Mouse (Mus musculus) liver, embryonic 15.5 days (tissue): Measurements from ENCODE around the gene Hspb6. TPM values are rescaled to one million over a fixed set of nuclear protein-coding genes. Genes with fewer than 3 reads are reported as not detected.
A peak's percentile ranks its signal among the peaks of the same experiment; 100 is the strongest.

ENCODE experiments used
- ATAC-seq: fragments of 200-750 bp; cut with Nextera tagmentation; 2 replicates; pipeline ENCODE4 v1.8.0; 2017; ENCODE audit warnings: moderate number of reproducible peaks, mild to moderate bottlenecking, moderate library complexity; ENCODE audit not compliant: insufficient read depth
- H3K27ac ChIP-seq: fragments of 300-500 bp; sonication (generic); replicated peaks from 2 replicates; pipeline ENCODE4 v1.5.1; 2015; ENCODE audit warnings: mild to moderate bottlenecking, inconsistent platforms
- H3K27me3 ChIP-seq: fragments of 300-500 bp; sonication (generic); 2 replicates; pipeline ENCODE4 v1.6.1; 2015; ENCODE audit warnings: mild to moderate bottlenecking, inconsistent platforms
- H3K36me3 ChIP-seq: fragments of 300-500 bp; sonication (generic); replicated peaks from 2 replicates; pipeline ENCODE4 v1.6.1; 2015; ENCODE audit warnings: moderate library complexity, mild to moderate bottlenecking, inconsistent platforms
- H3K4me1 ChIP-seq: fragments of 300-500 bp; sonication (generic); replicated peaks from 2 replicates; pipeline ENCODE4 v1.6.1; 2015; ENCODE audit warnings: inconsistent platforms
- H3K4me2 ChIP-seq: fragments of 300-500 bp; sonication (generic); 2 replicates; pipeline ENCODE4 v1.6.1; 2015; ENCODE audit warnings: moderate library complexity, mild to moderate bottlenecking, inconsistent platforms
- H3K4me3 ChIP-seq: fragments of 300-500 bp; sonication (generic); replicated peaks from 2 replicates; pipeline ENCODE4 v1.5.1; 2015; ENCODE audit warnings: mild to moderate bottlenecking, inconsistent platforms
- H3K9ac ChIP-seq: fragments of 300-500 bp; sonication (generic); 2 replicates; pipeline ENCODE4 v1.6.1; 2015; ENCODE audit warnings: moderate library complexity, mild to moderate bottlenecking, inconsistent platforms
- H3K9me3 ChIP-seq: fragments of 300-500 bp; sonication (generic); replicated peaks from 2 replicates; pipeline ENCODE4 v1.6.1; 2016; ENCODE audit warnings: inconsistent platforms
- WGBS: fragments of 180-500 bp; shearing (Covaris S2); methylation state at CpG from one replicate; pipeline ENCODE4 v1.1.7; 2015; ENCODE audit warnings: mixed read lengths; ENCODE audit not compliant: insufficient replicate concordance; 5-methylcytosine and 5-hydroxymethylcytosine counted together
- polyA plus RNA-seq: library from polyadenylated mRNA; unstranded; fragments of >200 nt; fragmentation: Nextera tagmentation; extraction: Ambion mirVana; gene quantifications from 2 replicates; pipeline ENCODE4 v1.2.1, GENCODE M21; 2015

Gene Hspb6
- polyA plus RNA-seq, 1 experiment from 2014 or later, result 5.3 TPM

DNA sequence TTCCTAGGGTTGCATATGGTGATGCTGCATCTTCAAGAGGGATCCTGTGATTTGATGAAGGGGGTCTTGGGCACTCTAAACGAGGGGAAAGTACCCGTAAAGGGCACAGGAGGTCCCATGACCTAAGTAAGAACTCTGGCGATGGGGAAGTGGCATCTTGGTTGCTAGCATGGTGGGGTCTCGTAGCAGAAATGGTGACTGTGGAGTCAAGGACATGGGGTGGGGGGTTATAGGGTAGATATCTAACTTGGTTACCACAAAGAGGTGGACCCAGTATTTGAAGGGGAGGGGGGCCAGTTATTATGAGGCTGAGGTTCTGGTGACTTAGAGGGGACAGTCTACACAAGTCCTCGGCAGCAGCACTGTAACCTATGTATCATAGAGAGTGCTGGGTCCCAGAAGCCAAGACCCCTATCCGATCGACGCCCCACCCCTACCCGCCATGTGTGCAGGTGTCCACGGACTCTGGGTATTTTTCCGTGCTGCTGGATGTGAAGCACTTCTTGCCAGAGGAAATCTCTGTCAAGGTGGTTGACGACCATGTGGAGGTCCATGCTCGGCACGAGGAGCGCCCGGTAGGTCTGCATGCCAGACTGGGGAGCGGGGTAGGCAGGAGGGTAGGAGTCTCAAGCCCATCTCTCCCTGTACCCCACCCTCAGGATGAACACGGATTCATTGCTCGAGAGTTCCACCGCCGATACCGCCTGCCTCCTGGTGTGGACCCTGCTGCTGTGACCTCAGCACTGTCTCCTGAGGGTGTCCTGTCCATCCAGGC, 2.0 kb downstream of the Hspb6 start:
- peak overlapping the region; percentile 97 for H3K4me2 ChIP-seq
- H3K4me3 ChIP-seq, result peak overlapping the region; percentile 72
- no peaks in the 10 kb centered on the region for H3K27me3 ChIP-seq
- no peaks in the 10 kb centered on the region for H3K9me3 ChIP-seq
- H3K36me3 ChIP-seq, result peaks cover 43% of the 10 kb centered on the region
- H3K9ac ChIP-seq, result peak overlapping the region; percentile 91; the same call in 1 of the 2 replicates
- 80% methylated on average over 22 of the region's 22 CpGs for WGBS
- peak overlapping the region; percentile 95; the same call in 1 of the 2 replicates for H3K27ac ChIP-seq
- ATAC-seq, result no peak
- H3K4me1 ChIP-seq, result peaks cover 48% of the 10 kb centered on the region

DNA sequence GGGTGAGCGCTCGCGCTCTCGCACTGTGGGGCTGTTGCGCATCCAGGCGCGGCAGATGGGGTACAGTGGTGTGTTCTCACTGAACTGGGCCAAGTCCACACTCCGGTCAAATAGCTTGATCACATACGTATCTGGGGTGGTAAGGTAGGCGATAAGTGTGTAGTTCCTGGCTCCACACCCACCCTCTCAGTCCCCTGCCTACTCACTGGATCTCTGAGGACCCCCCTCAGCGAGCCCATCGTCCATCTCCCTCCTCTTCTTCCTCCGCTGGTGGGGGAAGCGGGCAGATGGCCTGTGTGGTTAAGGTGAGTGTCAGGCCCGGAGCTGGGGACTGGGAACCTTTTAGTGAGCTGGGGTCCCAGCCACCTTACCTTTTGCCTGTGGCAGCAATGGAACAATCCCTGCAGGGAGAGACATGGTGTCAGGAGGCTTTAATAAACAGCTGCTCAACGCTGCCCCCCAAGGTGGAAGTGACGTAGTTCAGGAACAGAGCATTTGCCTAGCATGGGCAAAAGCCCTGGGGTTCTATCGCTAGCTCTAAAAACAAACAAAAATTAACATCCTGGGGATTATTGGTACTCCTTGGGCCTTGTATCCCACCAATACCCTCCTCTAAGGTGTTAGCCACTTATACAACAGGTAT, 5.0 kb downstream of the Hspb6 start:
- Histone ChIP-seq H3K4me3 (no peak overlapping the region), H3K27me3 (no peaks in the 10 kb centered on the region), H3K27ac (no peak overlapping the region), H3K9me3 (no peaks in the 10 kb centered on the region), H3K9ac (no peak overlapping the region), H3K4me2 (no peak overlapping the region), H3K36me3 (peaks cover 42% of the 10 kb centered on the region), H3K4me1 (peaks cover 58% of the 10 kb centered on the region)
- no peak for ATAC-seq
- WGBS, result 88% methylated on average over 18 of the region's 18 CpGs

DNA sequence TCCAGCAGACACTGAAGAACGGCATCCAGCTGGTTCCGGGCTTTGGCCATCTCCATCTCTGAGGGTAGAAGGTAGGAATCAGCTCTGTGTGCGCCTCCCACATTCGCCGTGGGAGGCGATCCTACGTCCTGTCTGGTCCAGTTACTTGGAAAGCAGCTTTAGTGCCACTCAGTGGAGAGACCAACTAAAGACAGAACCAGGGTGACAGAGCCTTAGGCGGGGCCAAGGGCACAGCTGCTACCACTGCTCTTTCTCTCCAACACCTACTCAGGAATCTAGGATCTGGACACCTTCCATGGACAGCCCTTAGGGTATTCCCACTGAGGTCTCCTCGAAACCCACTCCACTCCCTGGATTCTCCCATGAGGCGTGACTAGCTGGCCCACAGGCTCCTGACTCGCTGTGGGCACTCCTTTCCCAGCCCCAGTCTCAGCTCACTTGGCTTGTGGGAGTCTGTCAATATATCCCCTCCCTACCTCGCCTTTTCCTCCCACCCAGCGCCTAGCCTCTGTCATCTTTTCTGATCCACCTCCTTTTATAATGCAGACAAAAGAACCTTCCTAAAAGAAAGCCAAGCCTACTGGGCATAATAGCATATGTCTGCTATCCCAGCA, 6.0 kb downstream of the Hspb6 start:
- Histone ChIP-seq H3K9me3 (no peaks in the 10 kb centered on the region), H3K9ac (peak overlapping the region; percentile 74), H3K4me2 (peak overlapping the region; percentile 82), H3K4me3 (peak overlapping the region; percentile 75), H3K27me3 (no peaks in the 10 kb centered on the region), H3K27ac (peak overlapping the region; percentile 87), H3K4me1 (peaks cover 57% of the 10 kb centered on the region), H3K36me3 (peaks cover 42% of the 10 kb centered on the region)
- ATAC-seq, result no peak
- WGBS, result 83% methylated on average over 13 of the region's 13 CpGs

DNA sequence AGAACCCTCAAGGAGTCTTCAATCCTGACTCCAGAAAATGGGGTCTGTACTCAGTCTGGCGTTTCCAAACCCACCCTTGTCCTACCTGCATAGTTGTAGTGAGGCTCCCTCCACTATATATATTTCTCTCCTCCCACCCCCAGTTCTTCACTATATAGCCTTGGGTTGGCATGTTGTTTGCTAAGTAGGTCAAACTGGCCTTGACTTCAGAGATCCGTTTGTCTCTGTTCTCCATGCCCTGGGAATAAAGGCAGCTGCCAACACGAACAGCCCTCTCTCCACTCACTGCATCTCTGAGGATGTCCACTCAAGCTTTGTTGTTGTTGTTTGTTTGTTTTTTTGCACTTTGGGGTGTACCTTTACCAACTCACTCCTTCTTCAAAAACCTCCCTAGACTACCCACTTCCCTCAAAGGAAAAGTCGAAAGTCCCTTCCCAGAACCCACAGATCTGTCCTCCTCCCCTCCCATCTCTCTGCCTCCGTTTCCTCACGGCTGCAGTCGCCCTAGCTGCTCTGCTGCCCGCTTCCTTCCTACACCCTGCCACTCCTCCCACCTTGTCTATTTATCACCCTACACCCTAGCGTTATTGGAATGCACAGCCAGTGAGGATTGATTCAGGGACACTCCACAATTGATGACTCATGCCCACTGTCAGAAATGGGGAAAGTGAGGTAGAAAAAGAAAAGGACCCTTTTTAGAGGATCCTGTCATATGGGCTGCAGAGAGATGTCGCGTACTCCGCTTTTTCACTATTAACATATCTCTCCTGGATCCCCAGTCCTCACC, 6.9 kb downstream of the Hspb6 start:
- H3K36me3 ChIP-seq, result peaks cover 42% of the 10 kb centered on the region
- peak overlapping the region; percentile 87 for H3K27ac ChIP-seq
- H3K9ac ChIP-seq, result peak overlapping the region; percentile 74
- ATAC-seq, result peak; percentile 50
- no peaks in the 10 kb centered on the region for H3K27me3 ChIP-seq
- no peaks in the 10 kb centered on the region for H3K9me3 ChIP-seq
- 7% methylated on average over 12 of the region's 12 CpGs for WGBS
- H3K4me1 ChIP-seq, result peaks cover 52% of the 10 kb centered on the region
- H3K4me2 ChIP-seq, result peak overlapping the region; percentile 82
- peak overlapping the region; percentile 75 for H3K4me3 ChIP-seq

DNA sequence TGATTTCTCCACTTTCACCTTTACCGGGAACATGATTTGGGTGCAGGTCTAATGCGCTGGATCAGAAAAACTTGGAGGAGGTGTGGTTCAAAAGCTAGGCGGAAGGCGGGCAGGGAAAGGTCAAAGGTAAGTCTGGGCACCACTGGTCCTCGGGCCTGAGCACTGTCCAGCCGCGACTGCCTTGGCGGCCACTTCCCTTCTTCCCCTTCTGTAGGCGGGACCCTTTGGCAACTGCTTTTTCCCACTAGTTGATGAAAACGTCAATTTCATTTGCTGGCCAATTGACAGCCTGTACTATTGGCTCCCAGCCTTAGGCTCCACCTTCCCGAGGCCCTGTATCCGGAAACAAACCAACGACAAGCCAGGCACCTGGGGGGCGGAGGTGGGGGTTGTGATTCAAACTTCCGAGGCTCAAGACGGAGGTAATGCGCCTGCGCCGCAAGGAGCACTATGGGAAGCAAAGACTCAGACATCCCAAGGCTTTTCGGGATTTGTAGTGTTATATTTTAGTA, 7.5 kb downstream of the Hspb6 start, which contains the start of gene Lin37:
Gene Lin37, minus strand, starts transcription at position 396 of the 512 bp plus-strand sequence.
- WGBS, result under 1% methylated on average over 20 of the region's 20 CpGs
- H3K27me3 ChIP-seq, result no peaks in the 10 kb centered on the region

DNA sequence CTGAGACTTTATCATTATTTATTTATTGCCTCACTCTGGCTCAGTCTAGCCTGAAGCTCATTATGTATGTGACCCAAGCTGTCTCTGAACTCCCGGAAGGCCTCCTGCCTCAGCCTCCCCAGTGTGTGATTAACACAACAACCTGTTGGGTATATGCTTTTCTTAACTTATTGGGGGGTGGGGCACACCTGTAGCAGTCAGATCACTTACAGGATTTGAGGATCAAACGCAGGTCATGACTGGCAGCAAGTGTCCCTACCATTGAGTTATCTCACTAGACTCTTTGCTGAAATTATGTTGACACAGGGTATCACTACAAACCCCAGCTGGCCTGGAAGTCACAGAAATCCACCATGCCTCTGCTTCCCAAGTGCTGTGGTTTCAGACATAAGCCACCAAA, 8.3 kb downstream of the Hspb6 start:
- ATAC-seq, result no peak
- peak overlapping the region; percentile 87 for H3K27ac ChIP-seq
- H3K4me3 ChIP-seq, result peak overlapping the region; percentile 75; the same call in 1 of the 2 replicates

More for the DNA sequence above, 7.5 kb downstream of the Hspb6 start, which contains the start of gene Lin37:
- Histone ChIP-seq H3K27ac (peak within 1 kb of the TSS; percentile 87), H3K4me2 (peak within 1 kb of the TSS; percentile 82), H3K36me3 (peaks cover 37% of the 10 kb centered on the region), H3K9me3 (no peaks in the 10 kb centered on the region), H3K4me1 (peaks cover 53% of the 10 kb centered on the region), H3K9ac (peak within 1 kb of the TSS; percentile 74), H3K4me3 (peak within 1 kb of the TSS; percentile 75)
- peak; percentile 80 for ATAC-seq

DNA sequence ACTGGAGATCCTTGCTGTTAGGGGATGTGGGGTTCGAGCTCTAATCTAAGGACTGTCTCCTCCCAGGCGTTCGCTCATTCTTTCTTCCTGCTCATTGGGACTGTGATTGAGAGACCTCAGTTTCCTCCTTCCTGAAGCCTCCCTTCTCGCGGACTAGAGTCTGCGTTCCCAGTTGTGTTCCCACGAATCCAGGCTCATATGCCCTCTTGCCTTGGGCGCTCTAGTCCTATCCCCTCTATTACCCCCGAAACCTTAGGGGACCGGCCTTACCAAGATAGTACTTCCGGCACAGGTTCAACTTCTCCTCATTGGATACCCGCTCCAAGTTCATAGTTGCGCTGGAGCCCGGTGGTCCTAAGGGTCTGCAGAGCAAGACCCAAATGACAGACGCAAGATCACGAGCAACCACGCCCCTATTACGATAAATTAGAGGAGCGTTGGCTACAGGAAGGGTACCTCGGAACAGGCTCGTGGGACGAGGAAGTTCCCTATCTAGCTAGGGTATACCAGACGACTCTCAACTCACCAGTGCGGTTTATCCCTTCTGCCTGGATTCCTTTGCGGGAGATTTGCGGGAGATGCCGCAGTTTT, 10.6 kb downstream of the Hspb6 start:
- H3K27ac ChIP-seq, result peak overlapping the region; percentile 84
- H3K27me3 ChIP-seq, result no peaks in the 10 kb centered on the region
- peak overlapping the region; percentile 86 for H3K4me2 ChIP-seq
- peak overlapping the region; percentile 71 for H3K4me3 ChIP-seq
- H3K36me3 ChIP-seq, result peaks cover 31% of the 10 kb centered on the region
- H3K4me1 ChIP-seq, result peaks cover 44% of the 10 kb centered on the region
- no peak for ATAC-seq
- under 1% methylated on average over 27 of the region's 27 CpGs for WGBS
- H3K9ac ChIP-seq, result peak overlapping the region; percentile 70
- H3K9me3 ChIP-seq, result no peaks in the 10 kb centered on the region

More for the DNA sequence above, 8.3 kb downstream of the Hspb6 start:
- 77% methylated on average over 2 of the region's 2 CpGs for WGBS
- Histone ChIP-seq H3K4me2 (peak overlapping the region; percentile 82; the same call in 1 of the 2 replicates), H3K9ac (peak overlapping the region; percentile 74; the same call in 1 of the 2 replicates), H3K9me3 (no peaks in the 10 kb centered on the region), H3K4me1 (peaks cover 53% of the 10 kb centered on the region), H3K36me3 (peaks cover 36% of the 10 kb centered on the region), H3K27me3 (no peaks in the 10 kb centered on the region)

DNA sequence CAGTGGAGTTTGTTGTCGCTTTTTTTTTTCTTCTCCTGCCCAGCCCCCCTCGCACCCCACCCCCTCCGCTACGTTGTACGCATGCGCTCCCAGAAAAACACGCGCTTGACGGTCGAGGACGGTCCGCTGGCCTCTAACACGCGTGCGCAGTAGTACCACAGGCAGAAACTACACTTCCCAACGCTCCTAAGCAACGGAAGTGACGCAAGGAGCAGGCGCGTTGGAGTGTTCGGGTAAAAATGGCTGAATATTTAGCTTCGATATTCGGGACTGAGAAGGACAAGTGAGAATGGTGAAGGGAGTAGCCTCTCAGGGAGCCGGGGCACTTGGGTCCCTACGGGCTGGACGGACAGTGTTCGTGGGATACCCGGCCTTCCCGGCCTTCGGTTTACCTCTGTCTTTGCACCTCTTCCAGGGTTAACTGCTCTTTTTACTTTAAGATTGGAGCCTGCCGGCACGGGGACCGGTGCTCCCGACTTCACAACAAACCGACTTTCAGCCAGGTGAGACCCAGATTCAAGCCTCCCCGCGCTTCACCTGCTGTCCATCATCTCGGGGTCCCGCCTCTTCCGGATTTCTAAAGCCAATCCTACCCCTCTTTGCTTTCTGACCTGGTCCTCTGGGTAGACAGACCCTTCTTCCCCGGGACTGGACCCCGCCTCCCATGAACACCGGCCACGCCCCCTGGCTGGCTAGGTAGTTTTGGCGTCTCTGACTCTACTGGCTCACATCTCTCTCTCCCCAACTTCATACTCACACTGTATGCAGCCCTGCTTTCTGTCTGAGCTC, 11.3 kb downstream of the Hspb6 start, which contains the start of the genes U2af1l4, Gm49396 and Psenen:
Gene U2af1l4, plus strand, starts transcription at position 185 of the 789 bp plus-strand sequence.
Gene Gm49396, plus strand, starts transcription at position 228 of the 789 bp plus-strand sequence.
Gene Psenen, minus strand, starts transcription at position 511 of the 789 bp plus-strand sequence.
- Histone ChIP-seq H3K9ac (peak within 1 kb of the TSS; percentile 70), H3K36me3 (peaks cover 32% of the 10 kb centered on the region), H3K4me2 (peak within 1 kb of the TSS; percentile 86), H3K4me3 (peak within 1 kb of the TSS; percentile 71), H3K27ac (peak within 1 kb of the TSS; percentile 92), H3K9me3 (no peaks in the 10 kb centered on the region), H3K27me3 (no peaks in the 10 kb centered on the region), H3K4me1 (peaks cover 38% of the 10 kb centered on the region)
- peak; percentile 80 for ATAC-seq
- under 1% methylated on average over 45 of the region's 45 CpGs for WGBS

DNA sequence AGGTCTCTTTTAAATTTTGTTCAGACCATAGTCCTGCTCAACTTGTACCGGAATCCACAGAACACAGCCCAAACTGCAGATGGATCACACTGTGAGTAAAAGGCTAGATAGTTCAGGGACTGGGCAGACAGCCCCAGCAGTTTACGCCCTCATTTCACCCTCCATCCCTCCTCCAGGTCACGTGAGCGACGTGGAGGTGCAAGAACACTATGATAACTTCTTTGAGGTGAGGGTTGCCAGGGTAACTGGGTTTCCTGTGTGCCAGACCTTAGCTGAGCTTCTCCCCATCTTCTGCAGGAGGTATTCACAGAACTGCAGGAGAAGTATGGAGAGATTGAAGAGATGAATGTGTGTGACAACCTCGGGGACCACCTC, 11.9 kb downstream of the Hspb6 start:
- Histone ChIP-seq H3K4me2 (peak overlapping the region; percentile 86), H3K4me3 (peak overlapping the region; percentile 71), H3K9ac (peak overlapping the region; percentile 68), H3K27ac (peak overlapping the region; percentile 92), H3K9me3 (no peaks in the 10 kb centered on the region), H3K4me1 (peaks cover 32% of the 10 kb centered on the region), H3K36me3 (peaks cover 38% of the 10 kb centered on the region), H3K27me3 (no peaks in the 10 kb centered on the region)
- 28% methylated on average over 6 of the region's 6 CpGs for WGBS
- ATAC-seq, result no peak
